Mouse (Mus musculus): ENCODE measurements around the gene Cpt1c. TPM values are rescaled to one million over a fixed set of nuclear protein-coding genes. Genes with fewer than 3 reads are reported as not detected.
A peak's percentile ranks its signal among the peaks of the same experiment; 100 is the strongest.

Gene Cpt1c
- polyA plus RNA-seq, 1 experiment from 2014 or later: 11.1 TPM

GRCm38 (mm10) chr7:44973415-44974130, 1.1 kb downstream of the Cpt1c start:
- H3K4me1 ChIP-seq (ENCODE audit: control insufficient read depth in 2 of 2, insufficient read depth in 2 of 2, low read length in 2 of 2): peaks cover 4 to 23% of the 10 kb centered on the region in 2 experiments; a peak in 3 of 4 replicates
- peaks cover 31% of the 10 kb centered on the region for H3K36me3 ChIP-seq (ENCODE audit: control insufficient read depth, insufficient read depth, low read length)
- H3K4me2 ChIP-seq (ENCODE audit: low read length): peak overlapping the region; percentile 80
- WGBS: 45% methylated on average over 14 of the region's 14 CpGs
- no peaks in the 10 kb centered on the region for H3K27me3 ChIP-seq (ENCODE audit: control insufficient read depth, insufficient read depth, low read length)
- peak overlapping the region; percentile 42 to 50 for H3K4me3 ChIP-seq (ENCODE audit: control insufficient read depth in 1 of 2, insufficient read depth in 1 of 2, low read depth in 1 of 2, low read length in 2 of 2)
- H3K9ac ChIP-seq (ENCODE audit: low read length): peak overlapping the region; percentile 68
- ATAC-seq (ENCODE audit: insufficient number of reproducible peaks, insufficient read depth, low FRiP score, low read depth): no peak
- no peaks in the 10 kb centered on the region for H3K9me3 ChIP-seq (ENCODE audit: control insufficient read depth, low read length)
- peak overlapping the region in 1 of 2 experiments; percentile 53; a peak in 1 of 4 replicates for H3K27ac ChIP-seq (replicated peaks in 1 of 2; ENCODE audit: control insufficient read depth in 1 of 2, insufficient read depth in 1 of 2, low read depth in 2 of 2, low read length in 2 of 2)

GRCm38 (mm10) chr7:44971142-44971541, 3.5 kb downstream of the Cpt1c start:
- H3K9me3 ChIP-seq (ENCODE audit: control insufficient read depth, low read length): no peaks in the 10 kb centered on the region
- peak overlapping the region; percentile 72 for H3K9ac ChIP-seq (ENCODE audit: low read length)
- no peak overlapping the region for H3K4me3 ChIP-seq (ENCODE audit: control insufficient read depth in 1 of 2, insufficient read depth in 1 of 2, low read depth in 1 of 2, low read length in 2 of 2)
- no peaks in the 10 kb centered on the region for H3K27me3 ChIP-seq (ENCODE audit: control insufficient read depth, insufficient read depth, low read length)
- H3K4me2 ChIP-seq (ENCODE audit: low read length): peak overlapping the region; percentile 86
- peaks cover 4 to 23% of the 10 kb centered on the region in 2 experiments; a peak in 3 of 4 replicates for H3K4me1 ChIP-seq (ENCODE audit: control insufficient read depth in 2 of 2, insufficient read depth in 2 of 2, low read length in 2 of 2)
- peaks cover 7% of the 10 kb centered on the region for H3K36me3 ChIP-seq (ENCODE audit: control insufficient read depth, insufficient read depth, low read length)
- ATAC-seq (ENCODE audit: insufficient number of reproducible peaks, insufficient read depth, low FRiP score, low read depth): no peak
- H3K27ac ChIP-seq (replicated peaks in 1 of 2; ENCODE audit: control insufficient read depth in 1 of 2, insufficient read depth in 1 of 2, low read depth in 2 of 2, low read length in 2 of 2): no peak overlapping the region
- 73% methylated on average over 7 of the region's 7 CpGs for WGBS

GRCm38 (mm10) chr7:44970231-44970691, 4.4 kb downstream of the Cpt1c start:
- Histone ChIP-seq H3K27ac (replicated peaks in 1 of 2; ENCODE audit: control insufficient read depth in 1 of 2, insufficient read depth in 1 of 2, low read depth in 2 of 2, low read length in 2 of 2) (peak overlapping the region; percentile 76 to 88), H3K27me3 (ENCODE audit: control insufficient read depth, insufficient read depth, low read length) (no peaks in the 10 kb centered on the region), H3K36me3 (ENCODE audit: control insufficient read depth, insufficient read depth, low read length) (no peaks in the 10 kb centered on the region), H3K9me3 (ENCODE audit: control insufficient read depth, low read length) (no peaks in the 10 kb centered on the region), H3K9ac (ENCODE audit: low read length) (peak overlapping the region; percentile 72), H3K4me2 (ENCODE audit: low read length) (peak overlapping the region; percentile 86), H3K4me1 (ENCODE audit: control insufficient read depth in 2 of 2, insufficient read depth in 2 of 2, low read length in 2 of 2) (peaks cover 4 to 23% of the 10 kb centered on the region in 2 experiments; a peak in 3 of 4 replicates), H3K4me3 (ENCODE audit: control insufficient read depth in 1 of 2, insufficient read depth in 1 of 2, low read depth in 1 of 2, low read length in 2 of 2) (peak overlapping the region; percentile 55 to 84)
- WGBS: under 1% methylated on average over 36 of the region's 36 CpGs
- ATAC-seq (ENCODE audit: insufficient number of reproducible peaks, insufficient read depth, low FRiP score, low read depth): peak; percentile 94

- ATAC-seq (ENCODE audit: insufficient number of reproducible peaks, insufficient read depth, low FRiP score, low read depth): no peak
- Histone ChIP-seq H3K27ac (replicated peaks in 1 of 2; ENCODE audit: control insufficient read depth in 1 of 2, insufficient read depth in 1 of 2, low read depth in 2 of 2, low read length in 2 of 2) (no peak overlapping the region), H3K4me2 (ENCODE audit: low read length) (no peak overlapping the region), H3K36me3 (ENCODE audit: control insufficient read depth, insufficient read depth, low read length) (0 out of 2 replicates have a peak, but pooled peaks cover 4% of the 10 kb centered on the region), H3K4me3 (ENCODE audit: control insufficient read depth in 1 of 2, insufficient read depth in 1 of 2, low read depth in 1 of 2, low read length in 2 of 2) (no peak overlapping the region), H3K4me1 (ENCODE audit: control insufficient read depth in 2 of 2, insufficient read depth in 2 of 2, low read length in 2 of 2) (peaks cover 4 to 11% of the 10 kb centered on the region in 2 experiments; a peak in 3 of 4 replicates), H3K9ac (ENCODE audit: low read length) (no peak overlapping the region), H3K9me3 (ENCODE audit: control insufficient read depth, low read length) (no peaks in the 10 kb centered on the region), H3K27me3 (ENCODE audit: control insufficient read depth, insufficient read depth, low read length) (no peaks in the 10 kb centered on the region)
- 69% methylated on average over 15 of the region's 15 CpGs for WGBS
Observed at GRCm38 (mm10) chr7:44966638-44967037, 8.0 kb downstream of the Cpt1c start.

GRCm38 (mm10) chr7:44965975-44966374, 8.7 kb downstream of the Cpt1c start:
- H3K4me3 ChIP-seq (ENCODE audit: control insufficient read depth in 1 of 2, insufficient read depth in 1 of 2, low read depth in 1 of 2, low read length in 2 of 2): no peak overlapping the region
- 75% methylated on average over 7 of the region's 7 CpGs for WGBS
- ATAC-seq (ENCODE audit: insufficient number of reproducible peaks, insufficient read depth, low FRiP score, low read depth): no peak

GRCm38 (mm10) chr7:44964990-44965389, 9.7 kb downstream of the Cpt1c start:
- WGBS: 89% methylated on average over 13 of the region's 13 CpGs
- no peak for ATAC-seq (ENCODE audit: insufficient number of reproducible peaks, insufficient read depth, low FRiP score, low read depth)
- H3K9ac ChIP-seq (ENCODE audit: low read length): no peak overlapping the region
- no peak overlapping the region for H3K4me3 ChIP-seq (ENCODE audit: control insufficient read depth in 1 of 2, insufficient read depth in 1 of 2, low read depth in 1 of 2, low read length in 2 of 2)
- no peak overlapping the region for H3K27ac ChIP-seq (replicated peaks in 1 of 2; ENCODE audit: control insufficient read depth in 1 of 2, insufficient read depth in 1 of 2, low read depth in 2 of 2, low read length in 2 of 2)
- H3K27me3 ChIP-seq (ENCODE audit: control insufficient read depth, insufficient read depth, low read length): no peaks in the 10 kb centered on the region
- H3K36me3 ChIP-seq (ENCODE audit: control insufficient read depth, insufficient read depth, low read length): 0 out of 2 replicates have a peak, but pooled peaks cover 4% of the 10 kb centered on the region
- H3K9me3 ChIP-seq (ENCODE audit: control insufficient read depth, low read length): no peaks in the 10 kb centered on the region
- no peaks in the 10 kb centered on the region for H3K4me1 ChIP-seq (ENCODE audit: control insufficient read depth in 2 of 2, insufficient read depth in 2 of 2, low read length in 2 of 2)
- no peak overlapping the region for H3K4me2 ChIP-seq (ENCODE audit: low read length)

More at GRCm38 (mm10) chr7:44965975-44966374, 8.7 kb downstream of the Cpt1c start:
- Histone ChIP-seq H3K9ac (ENCODE audit: low read length) (no peak overlapping the region), H3K4me1 (ENCODE audit: control insufficient read depth in 2 of 2, insufficient read depth in 2 of 2, low read length in 2 of 2) (peaks cover 3 to 6% of the 10 kb centered on the region in 2 experiments; a peak in 3 of 4 replicates), H3K9me3 (ENCODE audit: control insufficient read depth, low read length) (no peaks in the 10 kb centered on the region), H3K27me3 (ENCODE audit: control insufficient read depth, insufficient read depth, low read length) (no peaks in the 10 kb centered on the region), H3K27ac (replicated peaks in 1 of 2; ENCODE audit: control insufficient read depth in 1 of 2, insufficient read depth in 1 of 2, low read depth in 2 of 2, low read length in 2 of 2) (no peak overlapping the region), H3K4me2 (ENCODE audit: low read length) (no peak overlapping the region), H3K36me3 (ENCODE audit: control insufficient read depth, insufficient read depth, low read length) (0 out of 2 replicates have a peak, but pooled peaks cover 4% of the 10 kb centered on the region)

- Histone ChIP-seq H3K4me2 (ENCODE audit: low read length) (no peak overlapping the region), H3K4me3 (ENCODE audit: control insufficient read depth in 1 of 2, insufficient read depth in 1 of 2, low read depth in 1 of 2, low read length in 2 of 2) (no peak overlapping the region), H3K36me3 (ENCODE audit: control insufficient read depth, insufficient read depth, low read length) (0 out of 2 replicates have a peak, but pooled peaks cover 4% of the 10 kb centered on the region), H3K27ac (replicated peaks in 1 of 2; ENCODE audit: control insufficient read depth in 1 of 2, insufficient read depth in 1 of 2, low read depth in 2 of 2, low read length in 2 of 2) (no peak overlapping the region), H3K9ac (ENCODE audit: low read length) (no peak overlapping the region), H3K27me3 (ENCODE audit: control insufficient read depth, insufficient read depth, low read length) (no peaks in the 10 kb centered on the region), H3K9me3 (ENCODE audit: control insufficient read depth, low read length) (no peaks in the 10 kb centered on the region), H3K4me1 (ENCODE audit: control insufficient read depth in 2 of 2, insufficient read depth in 2 of 2, low read length in 2 of 2) (no peaks in the 10 kb centered on the region)
- no peak for ATAC-seq (ENCODE audit: insufficient number of reproducible peaks, insufficient read depth, low FRiP score, low read depth)
- WGBS: 80% methylated on average over 5 of the region's 5 CpGs
Observed at GRCm38 (mm10) chr7:44962831-44963230, 11.8 kb downstream of the Cpt1c start.
